Mouse (Mus musculus) retina, postnatal 7 days (tissue): ENCODE results near the gene Ube2d1.
A peak's percentile ranks its signal among the peaks of the same experiment; 100 is the strongest.

Experiments
- DNase-seq: peaks from one replicate; pipeline ENCODE4 v3.0.0-alpha.2; 2012; ENCODE audit warnings: low read depth, low spot score

The Ube2d1 gene

DNA sequence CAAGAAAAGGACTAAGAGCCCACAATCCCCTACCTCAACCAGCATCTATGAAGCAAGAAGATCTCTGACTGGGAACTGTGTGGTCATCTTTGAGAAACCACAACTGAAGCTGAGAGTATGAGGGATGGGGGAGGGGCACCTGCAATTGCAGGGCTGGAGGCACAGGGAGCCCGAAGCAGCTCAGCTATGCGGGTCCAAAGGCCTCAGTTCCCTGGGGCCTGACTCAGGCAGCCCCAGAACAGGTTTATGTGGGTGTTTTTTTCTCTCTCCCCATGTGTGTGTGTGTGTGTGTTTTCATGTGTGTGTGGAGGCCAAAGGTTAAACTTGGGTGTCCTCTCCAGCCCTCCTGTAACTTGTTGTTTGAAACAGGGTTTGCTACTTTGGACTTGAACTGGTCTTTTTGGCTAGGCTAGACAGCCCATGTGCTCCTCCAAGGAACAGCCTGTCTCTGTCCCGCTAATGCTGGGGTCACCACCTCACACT lies 6.2 kb upstream of the Ube2d1 start:
- no peak for DNase-seq

DNA sequence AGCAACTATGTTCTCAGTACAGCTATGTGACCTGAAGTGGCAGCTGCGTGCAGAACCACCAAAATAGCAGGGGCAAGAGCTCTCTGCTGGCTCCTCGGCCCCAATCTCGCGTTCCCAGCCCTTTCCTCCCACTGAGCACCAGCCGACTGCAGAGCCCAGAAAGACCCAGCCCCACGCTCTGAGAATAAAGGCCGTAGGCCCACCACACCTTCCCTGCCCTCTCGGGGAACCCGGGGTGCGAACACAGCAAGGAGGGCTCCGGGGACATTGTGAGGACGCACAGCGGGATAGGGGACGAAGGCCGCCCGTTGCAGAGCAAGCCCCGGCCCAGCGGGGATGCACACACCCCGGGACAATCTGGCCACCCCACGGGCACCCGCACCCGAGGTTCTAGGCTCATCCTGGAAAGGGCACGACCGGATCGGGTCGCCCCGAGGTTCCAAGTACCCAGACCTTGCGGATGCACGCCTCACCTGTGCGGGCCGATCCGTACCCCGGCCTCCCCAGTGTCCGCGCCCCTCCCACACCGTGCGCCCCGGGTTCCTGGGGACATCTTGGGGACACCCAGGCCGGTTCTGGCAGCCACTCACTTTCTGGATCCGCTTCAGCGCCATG lies 444 bp downstream of the Ube2d1 start:
- DNase-seq: peak; percentile 2

- peak; percentile 0 for DNase-seq
Measured at GRCm38 (mm10) chr10:71284131-71284510, 941 bp downstream of the Ube2d1 start.

- DNase-seq: no peak
Measured at GRCm38 (mm10) chr10:71273008-71273739, 11.9 kb downstream of the Ube2d1 start.

DNA sequence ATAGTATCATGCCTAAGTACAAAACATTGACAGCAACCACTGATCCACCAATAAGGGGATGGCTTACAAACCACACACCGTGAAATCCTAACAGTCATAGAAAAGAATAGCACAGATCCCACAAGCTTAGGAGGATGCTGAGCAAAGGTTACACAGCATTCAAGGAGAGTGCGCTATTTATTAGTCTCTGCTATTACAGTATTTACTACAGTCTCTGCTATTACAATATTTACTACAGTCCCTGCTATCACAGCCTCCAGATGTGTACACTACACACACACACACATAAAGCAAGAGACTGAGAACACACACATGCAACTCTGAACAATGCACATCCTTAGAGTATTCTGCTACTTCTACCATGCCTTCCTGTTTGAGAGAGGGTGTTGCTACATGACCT lies 17.1 kb downstream of the Ube2d1 start:
- DNase-seq: no peak

GRCm38 (mm10) chr10:71267511-71267910 lies 17.6 kb downstream of the Ube2d1 start:
- no peak for DNase-seq

- no peak for DNase-seq
Measured at GRCm38 (mm10) chr10:71265067-71265466, 20.0 kb downstream of the Ube2d1 start.

DNA sequence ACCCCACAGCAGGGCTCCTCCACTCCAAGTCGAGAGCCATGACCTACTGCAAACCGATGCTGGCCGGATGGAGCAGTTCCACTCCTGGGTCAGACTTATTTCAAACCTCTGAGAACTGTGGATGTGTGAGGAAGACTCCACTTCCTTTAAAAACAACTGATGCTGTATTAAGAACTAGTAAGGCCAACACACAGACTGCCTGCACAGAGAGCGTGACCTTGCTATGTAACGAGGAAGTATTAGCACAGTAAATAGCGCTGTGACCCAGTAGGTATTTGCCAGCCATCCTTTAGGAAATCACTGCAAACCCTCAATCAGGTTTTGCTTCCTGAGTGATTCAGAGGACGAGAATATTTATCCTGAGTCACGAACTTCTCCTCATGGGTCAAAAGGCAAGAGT lies 23.4 kb downstream of the Ube2d1 start:
- no peak for DNase-seq

DNA sequence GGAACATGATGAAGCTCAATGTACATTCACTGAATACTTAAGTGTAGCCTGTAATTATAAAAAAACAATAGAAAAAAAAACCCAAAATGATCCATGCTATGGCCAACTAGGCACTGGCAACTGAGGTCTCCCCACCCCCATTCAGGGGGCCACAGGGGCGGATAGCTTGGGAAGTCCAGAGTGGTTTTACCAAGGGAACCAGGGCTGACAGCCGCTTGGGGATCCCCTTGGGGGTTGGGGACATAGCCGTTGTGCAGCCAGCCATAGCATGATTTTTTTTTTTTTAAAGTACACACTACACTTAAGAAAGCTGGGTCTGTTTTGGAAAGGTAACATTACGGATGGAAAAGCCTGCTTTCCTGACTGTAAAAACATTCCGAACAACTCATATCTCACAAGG lies 26.1 kb downstream of the Ube2d1 start:
- no peak for DNase-seq

DNA sequence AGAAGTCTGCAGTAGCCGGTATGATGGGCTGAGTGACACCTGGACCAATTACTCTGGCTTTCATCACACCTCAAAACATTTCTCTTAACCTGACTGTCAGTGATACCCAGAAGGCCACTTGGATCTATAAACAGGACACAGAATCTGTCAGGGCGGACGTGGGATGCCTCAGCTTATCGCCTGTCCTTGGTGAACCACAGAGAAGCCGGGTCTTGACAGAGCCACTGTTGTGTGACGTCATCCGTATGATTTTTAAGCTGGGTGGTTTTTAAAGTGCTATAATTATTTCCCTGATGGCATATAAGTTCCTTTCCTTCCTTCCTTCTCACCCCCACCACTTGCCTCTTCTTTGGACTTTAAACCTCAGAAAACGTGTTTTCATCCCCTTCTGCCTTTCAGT lies 26.5 kb downstream of the Ube2d1 start:
- DNase-seq: no peak

DNA sequence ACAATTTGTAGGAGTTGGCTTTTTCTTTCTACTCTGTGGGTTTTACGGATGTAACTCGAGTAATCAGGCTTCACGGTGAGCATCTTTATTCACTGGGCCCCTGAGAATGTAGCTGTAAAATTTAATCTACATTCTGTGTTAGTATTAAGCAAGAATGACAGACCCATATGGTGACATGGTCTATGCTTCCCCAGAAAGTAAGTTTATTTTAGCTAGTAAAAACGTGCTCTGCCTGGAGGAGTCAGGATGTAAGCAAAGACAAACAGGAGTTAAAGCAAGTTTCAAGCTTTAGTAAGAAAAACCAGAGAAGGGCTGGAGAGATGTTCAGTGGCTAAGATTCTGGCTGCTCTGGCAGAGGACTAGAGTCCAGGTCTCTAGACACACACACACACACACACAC lies 31.9 kb downstream of the Ube2d1 start:
- DNase-seq: no peak

DNA sequence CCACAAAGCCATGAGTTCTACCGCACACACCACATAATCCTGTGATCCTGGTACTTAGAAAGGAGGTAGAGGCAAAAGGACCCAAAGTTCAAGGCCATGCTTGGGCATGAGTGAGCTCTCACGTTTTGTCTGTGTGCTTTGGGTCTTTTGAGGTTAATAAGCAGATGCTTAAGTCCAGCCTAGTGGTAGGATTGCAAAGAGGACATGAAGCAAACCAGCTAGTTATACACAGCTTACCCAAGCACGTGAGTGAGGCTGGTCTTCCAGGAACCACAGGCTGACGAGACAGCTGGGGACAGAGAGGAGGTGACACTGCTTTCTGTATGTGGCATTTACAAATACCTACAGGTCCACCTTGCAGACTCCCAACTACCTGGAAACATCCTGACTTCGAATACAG lies 32.6 kb downstream of the Ube2d1 start:
- no peak for DNase-seq

DNA sequence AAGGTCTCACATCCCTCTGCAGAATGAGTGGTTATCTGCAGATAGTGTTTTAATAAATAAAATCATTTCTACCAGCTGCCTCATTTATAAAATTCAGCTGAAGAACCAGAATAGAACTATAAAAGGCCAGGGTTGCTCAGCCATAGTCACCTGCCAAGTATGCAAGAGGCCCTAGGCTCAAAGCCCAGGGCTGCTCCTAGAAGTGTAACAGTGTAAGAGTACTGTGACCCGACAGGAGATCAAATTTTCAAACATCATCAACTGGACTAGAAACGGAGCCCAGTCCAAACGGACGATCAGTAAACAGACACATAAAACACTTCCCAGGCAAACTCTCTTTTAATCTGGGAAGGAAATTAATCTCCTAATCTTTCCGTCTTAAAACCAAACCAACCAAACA lies 33.2 kb downstream of the Ube2d1 start:
- DNase-seq: no peak

DNA sequence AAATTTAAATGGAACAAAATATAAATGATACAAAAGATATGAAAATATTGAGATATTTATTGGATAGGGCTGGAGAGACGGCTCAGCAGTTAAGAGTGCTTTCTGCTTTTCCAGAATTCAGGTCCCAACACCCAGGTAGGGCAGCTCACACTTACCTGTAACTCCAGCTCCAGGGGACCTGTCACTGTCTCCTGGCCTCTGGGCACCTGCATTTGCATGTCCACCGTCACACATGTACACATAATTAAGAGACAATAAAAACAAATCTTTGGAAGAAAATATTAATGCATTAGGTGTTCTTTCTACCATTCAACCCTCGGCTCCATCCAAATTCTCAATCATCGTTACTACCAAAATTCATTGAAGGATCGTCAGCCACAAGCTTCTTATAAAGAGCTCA lies 33.8 kb downstream of the Ube2d1 start:
- no peak for DNase-seq

- no peak for DNase-seq
Measured at GRCm38 (mm10) chr10:71250472-71250871, 34.6 kb downstream of the Ube2d1 start.

DNA sequence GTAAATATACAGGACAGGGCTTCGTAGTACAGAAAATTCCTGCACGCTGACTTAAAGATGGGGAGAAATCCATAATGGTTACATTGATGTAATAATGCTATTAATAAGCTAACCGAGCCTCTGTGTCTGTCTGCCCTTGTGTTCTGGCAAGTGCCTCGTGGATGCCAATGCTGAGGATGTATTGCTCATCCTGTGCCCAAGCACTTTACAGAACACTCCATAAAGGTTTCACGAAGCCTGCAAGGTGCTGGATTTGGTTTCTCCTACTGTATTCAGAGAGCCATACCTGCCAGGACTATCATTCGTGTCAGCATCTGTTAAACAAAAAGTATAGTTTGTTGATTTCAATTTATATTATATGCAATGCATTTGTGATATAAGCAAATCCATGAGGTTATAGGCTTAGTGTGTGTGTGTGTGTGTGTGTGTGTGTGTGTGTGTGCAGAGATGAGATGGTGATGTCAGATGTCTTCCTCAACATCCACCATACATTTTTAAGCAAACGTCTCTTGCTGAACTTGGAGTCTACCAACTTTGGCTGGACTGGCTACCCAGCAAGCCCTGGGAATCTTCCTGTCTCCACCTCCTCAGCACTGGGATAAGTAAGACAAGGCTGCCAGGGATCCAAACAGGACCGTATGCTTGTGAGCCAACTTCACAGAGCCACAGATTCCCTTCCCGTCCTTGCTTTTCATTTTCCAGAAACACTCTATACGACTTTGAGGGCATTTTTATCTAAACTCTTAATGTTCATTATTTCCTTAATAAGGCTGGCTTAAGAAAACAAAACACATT lies 35.8 kb downstream of the Ube2d1 start:
- DNase-seq: no peak

DNA sequence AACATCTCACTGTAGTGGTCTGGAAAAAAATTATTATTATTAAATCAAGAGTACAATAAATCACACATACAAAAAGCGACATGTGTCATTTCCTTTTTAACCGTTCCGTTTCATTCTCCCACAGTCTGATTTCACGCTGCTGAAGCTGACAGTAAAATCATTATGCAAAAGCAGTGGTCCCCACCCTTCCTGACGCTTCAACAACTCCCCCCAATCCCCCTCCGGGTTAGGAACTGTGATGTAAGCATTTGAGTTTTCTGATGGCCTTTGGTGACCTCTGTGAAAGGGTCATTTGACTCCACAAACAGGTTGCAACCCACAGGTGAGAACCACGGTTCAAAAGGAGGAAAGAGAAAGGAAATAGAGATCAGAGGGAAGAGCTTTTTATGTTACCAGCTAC lies 38.1 kb downstream of the Ube2d1 start:
- no peak for DNase-seq

DNA sequence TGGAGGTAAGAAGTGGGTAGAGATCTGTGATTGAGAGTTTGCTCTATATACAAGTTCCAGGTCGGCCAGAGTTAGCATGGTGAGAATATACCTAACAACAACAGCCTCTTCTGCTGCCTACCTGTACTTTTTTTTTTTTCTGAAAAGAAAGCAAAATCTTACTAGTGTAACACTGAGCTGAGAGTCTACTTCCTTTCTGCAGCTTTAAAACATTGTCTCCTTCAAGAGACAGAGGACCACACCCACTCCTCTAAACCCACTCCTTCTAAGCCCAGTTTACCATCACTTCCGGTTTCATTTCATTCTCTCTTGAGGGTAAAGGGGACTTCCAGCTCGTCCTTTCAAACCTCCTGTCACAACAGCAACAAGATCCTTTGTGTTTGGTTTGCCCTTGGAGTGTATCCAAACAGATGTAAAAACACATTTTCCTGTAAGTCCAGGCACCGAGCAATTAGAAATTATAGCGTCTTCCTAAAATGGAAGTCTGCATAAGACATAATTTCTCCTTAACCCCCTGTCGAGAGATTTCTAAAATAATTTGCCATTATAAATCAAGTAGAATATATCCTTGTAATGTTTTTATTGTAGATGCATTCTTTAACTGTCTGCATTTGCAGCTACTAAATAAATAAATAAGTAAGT lies 45.5 kb downstream of the Ube2d1 start:
- no peak for DNase-seq

GRCm38 (mm10) chr10:71238240-71238554 lies 46.9 kb downstream of the Ube2d1 start, which contains the start of gene Tfam:
Gene Tfam, minus strand, starts transcription at chr10:71238280.
- DNase-seq: no peak

DNA sequence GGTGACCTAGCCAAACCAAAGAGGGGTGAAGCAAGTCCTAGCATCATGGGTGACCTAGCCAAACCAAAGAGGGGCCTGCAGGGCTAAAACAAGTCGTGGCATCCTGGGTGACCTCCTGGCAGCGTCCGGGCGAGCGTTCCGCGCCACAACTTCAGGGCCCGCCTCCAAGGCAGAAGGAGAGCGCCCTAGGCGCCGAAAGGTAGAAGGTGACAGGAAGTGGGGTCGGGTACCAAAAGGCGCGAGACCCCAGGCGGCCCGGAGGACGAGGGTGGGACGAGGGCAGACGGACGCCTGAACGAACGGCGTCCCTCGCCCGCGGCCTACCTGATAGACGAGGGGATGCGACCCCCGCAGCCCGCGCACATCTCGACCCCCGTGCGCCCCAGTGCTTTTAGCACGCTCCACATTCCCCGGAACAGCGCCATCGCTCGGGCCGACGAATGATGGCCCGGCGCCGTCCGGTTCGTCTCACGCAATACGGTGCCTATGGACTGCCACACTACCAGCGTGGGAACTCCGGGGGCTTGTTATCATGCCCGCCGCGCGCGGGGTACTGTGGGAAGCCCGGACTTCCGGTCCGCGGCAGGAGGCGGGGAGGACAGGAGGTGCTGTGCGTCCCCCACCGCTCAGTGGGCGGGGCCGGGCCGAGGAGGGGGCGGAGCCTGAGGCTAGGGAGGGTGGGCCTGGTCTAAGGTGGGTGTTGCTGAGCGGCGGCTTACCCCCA lies 47.4 kb downstream of the Ube2d1 start:
- peak; percentile 92 for DNase-seq

- DNase-seq: no peak
Measured at GRCm38 (mm10) chr10:71234071-71234470, 51.0 kb downstream of the Ube2d1 start.

DNA sequence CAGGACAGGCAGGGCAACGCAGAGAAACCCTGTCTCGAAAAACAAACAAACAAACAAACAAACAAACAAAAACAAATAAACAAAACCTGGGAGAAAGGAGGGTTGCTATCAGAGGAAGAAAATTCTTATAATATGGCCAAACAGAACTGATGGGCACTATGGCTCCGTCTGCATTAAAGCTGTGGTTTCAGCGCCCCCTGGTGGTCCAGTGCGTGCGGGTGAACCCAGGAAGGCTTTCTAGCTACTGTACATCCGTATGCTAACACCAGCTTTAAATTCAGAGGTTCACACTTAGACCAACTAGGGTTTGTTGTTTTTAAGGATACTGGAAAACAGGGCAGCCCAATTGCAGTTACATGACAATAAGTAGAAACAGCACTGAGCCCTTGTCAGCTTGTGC lies 59.2 kb downstream of the Ube2d1 start:
- DNase-seq: peak; percentile 51
